Mouse (Mus musculus): Measurements from ENCODE around the gene Zmynd19. TPM values are rescaled to one million over a fixed set of nuclear protein-coding genes. Genes with fewer than 3 reads are reported as not detected.
A peak's percentile ranks its signal among the peaks of the same experiment; 100 is the strongest.

Gene Zmynd19
- total and polyA plus RNA-seq, 3 experiments: 6.4 to 17.5 (median 16.7) TPM

GRCm38 (mm10) chr2:25003946-25004786 lies 54.6 kb downstream of the Zmynd19 start:
- Histone ChIP-seq H3K9ac (ENCODE audit: low read depth, low read length) (no peak overlapping the region), H3K27me3 (ENCODE audit: control insufficient read depth, insufficient read depth, low read length) (no peaks in the 10 kb centered on the region), H3K4me1 (ENCODE audit: control insufficient read depth, insufficient read depth, low read length) (no peaks in the 10 kb centered on the region), H3K36me3 (ENCODE audit: control insufficient read depth, insufficient read depth, low read length) (no peaks in the 10 kb centered on the region), H3K27ac (no peak overlapping the region), H3K79me2 (replicated peaks; ENCODE audit: control insufficient read depth, insufficient read depth, low read length) (no peaks in the 10 kb centered on the region), H3K4me3 (no peak overlapping the region)
- no peak for DNase-seq
- WGBS: 83% methylated on average over 9 of the region's 9 CpGs
- intact Hi-C loops (cut with DNase I): no loop called here
- TF ChIP-seq POLR2A (IDR thresholded peaks at IDR 0.05; ENCODE audit: insufficient read depth, low read depth, low read length): no peak
- TF ChIP-seq CTCF (IDR thresholded peaks at IDR 0.05): no peak
- TF ChIP-seq EP300 (IDR thresholded peaks at IDR 0.05; ENCODE audit: insufficient read depth, low read depth, low read length): no peak

- Histone ChIP-seq H3K4me1 (ENCODE audit: control insufficient read depth, insufficient read depth, low read length) (no peaks in the 10 kb centered on the region), H3K4me3 (no peak overlapping the region), H3K36me3 (ENCODE audit: control insufficient read depth, insufficient read depth, low read length) (no peaks in the 10 kb centered on the region), H3K27me3 (ENCODE audit: control insufficient read depth, insufficient read depth, low read length) (no peaks in the 10 kb centered on the region), H3K79me2 (replicated peaks; ENCODE audit: control insufficient read depth, insufficient read depth, low read length) (no peaks in the 10 kb centered on the region), H3K27ac (no peak overlapping the region), H3K9ac (ENCODE audit: low read depth, low read length) (no peak overlapping the region)
- 92% methylated on average over 1 of the region's 1 CpGs for WGBS
- TF ChIP-seq POLR2A (IDR thresholded peaks at IDR 0.05; ENCODE audit: insufficient read depth, low read depth, low read length) (no peak), CTCF (IDR thresholded peaks at IDR 0.05) (no peak), EP300 (IDR thresholded peaks at IDR 0.05; ENCODE audit: insufficient read depth, low read depth, low read length) (no peak)
- DNase-seq: no peak
- intact Hi-C loops (cut with DNase I): no loop called here
Observed at GRCm38 (mm10) chr2:25006767-25007166, 57.2 kb downstream of the Zmynd19 start.

- H3K27ac ChIP-seq: no peak overlapping the region
- TF ChIP-seq EP300 (IDR thresholded peaks at IDR 0.05; ENCODE audit: insufficient read depth, low read depth, low read length) (no peak), CTCF (IDR thresholded peaks at IDR 0.05) (peak; percentile 39), POLR2A (IDR thresholded peaks at IDR 0.05; ENCODE audit: insufficient read depth, low read depth, low read length) (no peak)
- no peaks in the 10 kb centered on the region for H3K36me3 ChIP-seq (ENCODE audit: control insufficient read depth, insufficient read depth, low read length)
- no peak overlapping the region for H3K4me3 ChIP-seq
- no peak for DNase-seq
- H3K4me1 ChIP-seq (ENCODE audit: control insufficient read depth, insufficient read depth, low read length): no peaks in the 10 kb centered on the region
- intact Hi-C loops (cut with DNase I): no loop called here
- no peaks in the 10 kb centered on the region for H3K79me2 ChIP-seq (replicated peaks; ENCODE audit: control insufficient read depth, insufficient read depth, low read length)
- no peaks in the 10 kb centered on the region for H3K27me3 ChIP-seq (ENCODE audit: control insufficient read depth, insufficient read depth, low read length)
- H3K9ac ChIP-seq (ENCODE audit: low read depth, low read length): no peak overlapping the region
Observed at GRCm38 (mm10) chr2:25008250-25008649, 58.7 kb downstream of the Zmynd19 start.

Small RNA genes within 50 kb of the gene (microRNA-seq; reads per million reads assigned to microRNA genes)
- 0 reads per million in 2 experiments for gene Gm22875

Other genes with a start within 250 kb of the Zmynd19 start
- gene Cacna1b, start 186.6 kb upstream of the Zmynd19 start, total RNA-seq (2021): under 1 TPM; 0.05 to 0.09 TPM
- 0.12 and 0.25 TPM in 2 replicates for gene Cacna1b, start 186.6 kb upstream of the Zmynd19 start, polyA plus RNA-seq (2012; rRNA removed)
- 10 to 100 TPM; 29.8 to 33.2 TPM for gene Ehmt1, start 30.2 kb upstream of the Zmynd19 start, total RNA-seq (2021)
- 27.0 and 47.8 TPM in 2 replicates for gene Ehmt1, start 30.2 kb upstream of the Zmynd19 start, polyA plus RNA-seq (2012; rRNA removed)
- 1 to 10 TPM; 4.5 to 5.7 TPM for gene Arrdc1, start 14.5 kb upstream of the Zmynd19 start, total RNA-seq (2021)
- gene Arrdc1, start 14.5 kb upstream of the Zmynd19 start, polyA plus RNA-seq (2012; rRNA removed): 21.8 and 27.1 TPM in 2 replicates
- 1 to 10 TPM; 4.0 to 4.4 TPM for gene Dph7, start 12.6 kb downstream of the Zmynd19 start, total RNA-seq (2021)
- 6.9 and 10.2 TPM in 2 replicates for gene Dph7, start 12.6 kb downstream of the Zmynd19 start, polyA plus RNA-seq (2012; rRNA removed)
- gene Mrpl41, start 25.3 kb downstream of the Zmynd19 start, total RNA-seq (2021): 10 to 100 TPM; 80.9 to 97.0 TPM
- 82.0 and 90.0 TPM in 2 replicates for gene Mrpl41, start 25.3 kb downstream of the Zmynd19 start, polyA plus RNA-seq (2012; rRNA removed)
- gene Pnpla7, start 26.2 kb downstream of the Zmynd19 start, total RNA-seq (2021): 10 to 100 TPM; 22.4 to 29.7 TPM
- 16.5 and 16.9 TPM in 2 replicates for gene Pnpla7, start 26.2 kb downstream of the Zmynd19 start, polyA plus RNA-seq (2012; rRNA removed)
- 10 to 100 TPM; 12.4 to 13.3 TPM for gene Nsmf, start 104.6 kb downstream of the Zmynd19 start, total RNA-seq (2021)
- gene Nsmf, start 104.6 kb downstream of the Zmynd19 start, polyA plus RNA-seq (2012; rRNA removed): 46.9 and 49.8 TPM in 2 replicates
- gene Entpd8, start 130.5 kb downstream of the Zmynd19 start, total RNA-seq (2021): not detected
- gene Entpd8, start 130.5 kb downstream of the Zmynd19 start, polyA plus RNA-seq (2012; rRNA removed): not detected in 2 replicates
- gene Noxa1, start 145.4 kb downstream of the Zmynd19 start, total RNA-seq (2021): not detected
- gene Noxa1, start 145.4 kb downstream of the Zmynd19 start, polyA plus RNA-seq (2012; rRNA removed): not detected in 2 replicates
- 1 to 10 TPM; 6.2 to 7.4 TPM for gene Nrarp, start 231.0 kb downstream of the Zmynd19 start, total RNA-seq (2021)
- 10.2 and 11.2 TPM in 2 replicates for gene Nrarp, start 231.0 kb downstream of the Zmynd19 start, polyA plus RNA-seq (2012; rRNA removed)
- gene Tor4a, start 247.1 kb downstream of the Zmynd19 start, total RNA-seq (2021): 1 to 10 TPM; 4.3 to 4.9 TPM
- gene Tor4a, start 247.1 kb downstream of the Zmynd19 start, polyA plus RNA-seq (2012; rRNA removed): 6.8 and 9.4 TPM in 2 replicates

All from heart, adult 2 months (tissue).